Mouse (Mus musculus): Measurements from ENCODE around the gene Axin1.

DNA sequence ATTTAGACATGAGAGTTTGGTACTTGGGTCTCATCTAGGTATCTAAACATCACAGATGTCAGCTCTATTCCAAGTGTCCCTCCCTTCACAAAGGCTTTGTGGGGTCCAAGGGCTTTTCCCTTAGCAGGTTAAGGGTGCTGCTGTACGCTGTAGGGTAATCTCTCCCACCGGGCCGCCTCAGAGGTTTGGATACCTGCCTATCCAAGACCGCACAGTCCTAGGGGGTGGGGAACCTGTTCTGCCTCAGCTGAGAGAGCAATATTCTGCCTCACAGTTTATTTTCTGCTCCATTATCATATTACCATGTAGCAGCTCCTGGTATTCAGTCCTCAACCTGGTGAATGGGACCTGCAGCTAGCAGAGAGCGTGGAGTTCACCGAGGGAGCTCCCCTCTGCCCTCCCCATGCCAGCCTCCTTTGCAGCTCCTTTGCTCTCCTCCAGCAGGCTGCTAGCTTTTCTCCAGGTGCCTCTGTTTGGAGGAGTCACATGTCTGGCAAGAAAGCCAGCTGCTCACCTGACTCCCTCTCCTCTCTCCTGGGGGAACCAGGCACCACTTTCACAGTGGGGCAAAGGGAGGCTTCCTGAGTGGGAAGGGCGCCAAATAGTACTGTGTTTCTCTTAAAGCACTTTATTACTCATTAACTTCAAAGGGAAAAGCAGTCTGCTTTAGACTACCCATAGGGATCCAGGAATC is 23.1 kb upstream of the Axin1 start:
- TF ChIP-seq ZC3H11A (IDR thresholded peaks at IDR 0.05; ENCODE audit: low read depth, low read length), result no peak
- TF ChIP-seq POLR2A (IDR thresholded peaks at IDR 0.05; ENCODE audit: low read depth, low read length), result no peak
- no peak for TF ChIP-seq MAX (IDR thresholded peaks at IDR 0.05; ENCODE audit: low read length)
- TF ChIP-seq BHLHE40 (IDR thresholded peaks at IDR 0.05; ENCODE audit: low read depth, low read length), result no peak
- TF ChIP-seq USF2 (conservative IDR thresholded peaks at IDR 0.05; ENCODE audit: low read depth, low read length), result no peak
- no peak for TF ChIP-seq RCOR1 (conservative IDR thresholded peaks at IDR 0.05; ENCODE audit: low read depth, low read length)
- no peak for TF ChIP-seq ZNF384 (IDR thresholded peaks at IDR 0.05; ENCODE audit: low read depth, low read length)
- no peak for TF ChIP-seq CTCF (conservative IDR thresholded peaks at IDR 0.05 in 1 of 2, IDR thresholded peaks at IDR 0.05 in 1 of 2; ENCODE audit: low read depth in 2 of 2, low read length in 2 of 2)
- no peak for TF ChIP-seq CHD2 (IDR thresholded peaks at IDR 0.05; ENCODE audit: low read length)
- no peak for TF ChIP-seq MAFK (IDR thresholded peaks at IDR 0.05; ENCODE audit: insufficient replicate concordance, low read length)
- TF ChIP-seq TCF12 (IDR thresholded peaks at IDR 0.05; ENCODE audit: low read depth, low read length), result no peak

All from CH12.LX (cell line).